Mouse (Mus musculus) cerebellum, adult 2 months (tissue): Measurements from ENCODE around the gene Asphd2.
A peak's percentile ranks its signal among the peaks of the same experiment; 100 is the strongest.

ENCODE experiments used
- CTCF ChIP-seq: fragments of 200-500 bp; IDR thresholded peaks from 2 replicates; pipeline ENCODE4 v1.5.1; 2011; ENCODE audit warnings: low read depth, mild to moderate bottlenecking, control low read depth, low read length, moderate library complexity, borderline replicate concordance; ENCODE audit not compliant: insufficient read depth
- POLR2A ChIP-seq: fragments of 200-500 bp; IDR thresholded peaks from 2 replicates; pipeline ENCODE4 v1.6.1; 2011; ENCODE audit warnings: low read length, control low read depth, borderline replicate concordance; ENCODE audit not compliant: insufficient read depth

DNA sequence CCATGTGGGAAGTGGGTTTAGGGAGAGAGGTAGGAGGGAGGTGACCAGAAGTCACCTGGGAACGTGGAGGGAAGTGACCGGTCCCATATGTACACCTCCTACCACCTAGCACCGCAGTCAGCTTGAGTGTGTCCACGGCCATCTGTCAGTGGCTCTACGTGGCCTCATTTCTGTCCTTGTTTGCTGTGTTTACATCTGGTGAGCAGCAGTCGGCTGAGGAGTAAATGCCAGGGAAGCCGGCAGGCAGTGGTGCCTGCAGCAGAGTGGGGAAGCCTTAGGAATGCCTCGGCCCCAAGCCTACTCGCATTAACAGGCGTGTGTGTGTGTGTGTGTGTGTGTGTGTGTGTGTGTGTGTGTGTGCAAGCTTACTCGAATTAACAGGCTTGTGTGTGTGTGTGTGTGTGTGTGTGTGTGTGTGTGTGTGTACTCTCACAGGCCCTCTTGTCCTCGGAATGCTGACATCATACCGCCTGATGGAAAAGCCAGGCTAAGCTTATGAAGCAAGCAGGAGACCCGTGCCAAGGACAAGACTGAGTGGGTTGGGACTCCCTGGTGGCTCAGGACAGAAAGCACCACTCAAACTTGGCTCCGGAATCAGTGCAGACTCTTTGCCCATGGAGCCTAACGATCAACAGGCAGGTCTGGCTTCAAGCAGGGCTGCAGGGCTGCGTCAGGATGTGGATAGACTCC is 11.9 kb downstream of the Asphd2 start:
- TF ChIP-seq CTCF (0 out of 2 replicates have a peak, but pooled peaks have one; percentile 6), POLR2A (no peak)
